Mouse (Mus musculus) cerebellum, adult (tissue): ENCODE measurements around the gene Gpank1.
A peak's percentile ranks its signal among the peaks of the same experiment; 100 is the strongest.
"Not testable (repeated sequence)": the region's sequence is repeated elsewhere in the genome, so short reads cannot be mapped to it uniquely, and the experiment has no call there.

Source experiments
- ATAC-seq: cut with Nextera tagmentation; 2 replicates; pipeline ENCODE4 v1.9.2; 2017; ENCODE audit warnings: mild to moderate bottlenecking, moderate library complexity, mixed read lengths; ENCODE audit not compliant: insufficient number of reproducible peaks, low FRiP score, low TSS enrichment

Gpank1 gene

DNA sequence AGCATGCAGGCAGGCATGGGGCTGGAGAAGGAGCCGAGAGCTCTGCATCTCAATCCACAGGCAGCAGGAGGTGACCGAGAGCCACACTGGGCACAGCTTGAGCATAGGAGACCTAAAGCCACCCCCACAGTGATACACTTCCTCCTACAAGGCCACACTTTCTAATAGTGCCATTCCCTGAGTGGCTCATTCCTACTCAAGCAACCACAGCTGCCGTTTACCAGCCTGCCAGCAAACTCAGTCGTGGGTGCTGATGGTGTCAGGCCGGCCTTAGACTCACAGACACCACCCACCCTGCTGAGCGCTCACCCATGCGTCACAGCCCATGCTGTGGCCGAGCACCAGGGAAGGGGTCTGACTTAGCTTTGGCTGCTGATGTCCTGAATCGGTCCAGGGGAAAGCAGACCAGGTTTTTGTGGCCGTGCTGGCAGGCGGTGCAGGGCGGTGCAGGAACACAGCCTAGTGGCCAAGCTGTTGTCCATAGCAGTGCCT is 24.0 kb upstream of the Gpank1 start:
- peak; percentile 52; the same call in 1 of the 2 replicates for ATAC-seq

- ATAC-seq: no peak
Observed at GRCm38 (mm10) chr17:35100196-35100765, 21.0 kb upstream of the Gpank1 start.

GRCm38 (mm10) chr17:35101161-35101560 is 20.1 kb upstream of the Gpank1 start:
- no peak for ATAC-seq

GRCm38 (mm10) chr17:35102299-35102698 is 19.0 kb upstream of the Gpank1 start:
- ATAC-seq: no peak

DNA sequence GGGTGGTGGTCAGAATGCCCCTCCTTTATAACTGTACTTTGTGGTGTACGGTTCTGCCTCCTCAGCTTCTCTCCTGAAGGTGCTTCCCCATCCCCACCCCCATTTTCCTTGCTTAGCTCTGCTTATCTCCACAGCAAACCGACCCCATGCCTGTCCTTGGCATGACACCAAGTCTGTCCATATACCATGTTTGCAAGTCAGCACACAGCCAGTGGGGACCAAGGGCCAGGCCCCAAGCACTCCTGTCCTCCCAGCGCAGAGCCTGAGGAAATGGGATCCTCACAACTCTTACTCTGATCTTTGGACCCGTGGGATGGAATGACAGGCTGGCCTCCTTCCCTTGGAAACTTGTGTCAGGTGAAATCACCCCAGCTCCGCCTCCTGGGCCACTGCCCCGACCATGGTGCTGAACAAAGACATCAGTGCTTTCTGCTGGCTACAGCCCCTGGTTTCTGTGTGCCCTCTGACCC is 18.0 kb upstream of the Gpank1 start:
- ATAC-seq: no peak

GRCm38 (mm10) chr17:35104079-35104478 is 17.2 kb upstream of the Gpank1 start:
- no peak for ATAC-seq

- ATAC-seq: no peak
Observed at GRCm38 (mm10) chr17:35104754-35105153, 16.5 kb upstream of the Gpank1 start.

- ATAC-seq: peak; percentile 34; the same call in 1 of the 2 replicates
Observed at GRCm38 (mm10) chr17:35105740-35106389, 15.4 kb upstream of the Gpank1 start.

- no peak for ATAC-seq
Observed at GRCm38 (mm10) chr17:35106522-35106921, 14.7 kb upstream of the Gpank1 start.

GRCm38 (mm10) chr17:35108097-35108496 is 13.2 kb upstream of the Gpank1 start, which contains the start of gene Ly6g5c:
TSS of gene Ly6g5c (plus strand) at chr17:35108279.
- peak; percentile 50; the same call in 1 of the 2 replicates for ATAC-seq

- no peak for ATAC-seq
Observed at GRCm38 (mm10) chr17:35111774-35112173, 9.5 kb upstream of the Gpank1 start.

GRCm38 (mm10) chr17:35115046-35116019 is 5.9 kb upstream of the Gpank1 start, which contains the start of gene Ly6g5b:
TSS of gene Ly6g5b (minus strand) at chr17:35115428.
- ATAC-seq: no peak

GRCm38 (mm10) chr17:35120745-35121142 is 511 bp upstream of the Gpank1 start:
- peak; percentile 29; the same call in 1 of the 2 replicates for ATAC-seq

GRCm38 (mm10) chr17:35121871-35122303 is 632 bp downstream of the Gpank1 start, which contains the start of gene Csnk2b:
TSS of gene Csnk2b (minus strand) at chr17:35122053.
- peak; percentile 7; the same call in 1 of the 2 replicates for ATAC-seq

- ATAC-seq: not testable (repeated sequence)
Observed at GRCm38 (mm10) chr17:35123287-35123686, 2.0 kb downstream of the Gpank1 start.

DNA sequence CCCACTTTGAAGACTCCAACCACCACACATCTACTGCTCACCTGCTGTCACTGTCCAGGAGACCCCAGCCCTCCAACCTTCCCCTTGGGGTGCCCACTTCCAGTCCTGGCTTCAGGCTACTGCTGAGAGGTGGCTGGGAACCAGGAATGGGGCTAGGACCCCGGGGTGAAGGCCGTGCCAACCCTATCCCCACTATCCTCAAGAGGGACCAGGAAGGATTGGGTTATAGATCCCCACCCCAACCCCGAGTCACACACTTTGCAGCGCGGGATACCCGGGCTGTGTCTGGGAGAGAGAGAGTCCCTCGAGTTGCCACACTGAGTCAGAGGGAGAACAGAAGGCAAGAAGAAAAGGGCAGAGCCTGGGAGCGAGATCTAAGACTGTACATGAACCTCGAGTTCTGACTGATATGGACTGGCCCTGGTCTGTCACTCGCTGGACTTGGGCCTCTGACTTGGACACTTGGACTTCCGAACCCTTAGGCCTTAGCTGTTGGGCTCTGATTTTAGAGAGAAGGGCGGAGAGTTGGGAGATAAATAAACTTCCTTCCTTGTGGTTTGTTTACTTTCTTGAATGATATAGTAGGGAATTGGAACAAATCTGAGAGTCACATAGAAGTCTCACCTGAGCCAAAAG is 3.1 kb downstream of the Gpank1 start:
- not testable (repeated sequence) for ATAC-seq

DNA sequence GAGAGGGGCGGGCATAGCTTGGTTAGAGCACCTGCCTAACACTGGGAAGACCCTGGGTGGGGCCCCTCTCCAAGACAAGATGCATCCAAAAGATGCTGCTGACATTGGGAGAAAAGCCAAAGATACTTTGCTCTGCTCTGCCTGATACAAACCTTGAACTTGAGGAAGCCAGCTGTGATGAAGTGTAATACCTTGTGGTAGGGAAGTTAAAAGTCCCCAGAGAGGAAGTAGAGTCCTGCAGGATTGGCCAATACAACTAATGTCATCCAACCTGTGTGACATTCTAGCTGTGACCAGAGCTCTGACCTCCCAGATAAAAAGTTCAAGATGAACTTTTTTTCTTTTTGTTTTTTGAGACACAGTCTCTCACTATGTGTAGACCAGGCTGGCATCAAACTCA is 3.8 kb downstream of the Gpank1 start:
- ATAC-seq: no peak

GRCm38 (mm10) chr17:35125578-35125977 is 4.3 kb downstream of the Gpank1 start:
- no peak for ATAC-seq

- ATAC-seq: no peak; the same call in 1 of the 2 replicates
Observed at GRCm38 (mm10) chr17:35126206-35126611, 5.0 kb downstream of the Gpank1 start, which contains the start of gene D17H6S53E. TSS of gene D17H6S53E (plus strand) at chr17:35126373.

DNA sequence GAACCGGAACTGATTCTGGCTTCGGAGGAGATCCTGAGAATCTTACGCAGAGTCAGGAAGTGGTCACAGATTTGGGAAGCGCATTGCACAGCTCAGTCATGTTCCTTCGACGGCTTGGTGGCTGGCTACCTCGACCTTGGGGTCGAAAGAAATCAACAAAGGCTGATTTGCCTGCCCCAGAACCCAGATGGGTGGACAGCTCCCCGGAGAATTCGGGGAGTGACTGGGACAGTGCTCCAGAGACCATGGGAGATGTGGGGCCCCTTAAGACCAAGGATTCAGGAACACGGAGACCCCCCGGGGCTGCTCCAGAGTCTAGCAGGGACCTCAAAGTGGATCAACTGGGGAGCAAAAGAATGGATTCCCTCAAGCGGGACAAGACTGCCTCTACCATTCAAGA is 5.8 kb downstream of the Gpank1 start:
- no peak for ATAC-seq
